Mouse (Mus musculus): ENCODE measurements at regions not wholly inside any gene's neighbourhood (a gene's known extent, or its start where the extent isn't known, plus 50 kb on each side); places are given as distances from the start of the nearest gene placed in this dataset.

- peak; percentile 84 for TF ChIP-seq CTCF (conservative IDR thresholded peaks at IDR 0.05; ENCODE audit: low read length)
- no peak for TF ChIP-seq POU5F1 (IDR thresholded peaks at IDR 0.05; ENCODE audit: borderline replicate concordance, low read length)
Measured at GRCm38 (mm10) chr6:143482272-143482671, 315.3 kb downstream of the Etnk1 start.
